Mouse (Mus musculus): ENCODE data around the gene Endod1.
A peak's percentile ranks its signal among the peaks of the same experiment; 100 is the strongest.
"Not testable (repeated sequence)": the region's sequence is repeated elsewhere in the genome, so short reads cannot be mapped to it uniquely, and the experiment has no call there.

The Endod1 gene

DNA sequence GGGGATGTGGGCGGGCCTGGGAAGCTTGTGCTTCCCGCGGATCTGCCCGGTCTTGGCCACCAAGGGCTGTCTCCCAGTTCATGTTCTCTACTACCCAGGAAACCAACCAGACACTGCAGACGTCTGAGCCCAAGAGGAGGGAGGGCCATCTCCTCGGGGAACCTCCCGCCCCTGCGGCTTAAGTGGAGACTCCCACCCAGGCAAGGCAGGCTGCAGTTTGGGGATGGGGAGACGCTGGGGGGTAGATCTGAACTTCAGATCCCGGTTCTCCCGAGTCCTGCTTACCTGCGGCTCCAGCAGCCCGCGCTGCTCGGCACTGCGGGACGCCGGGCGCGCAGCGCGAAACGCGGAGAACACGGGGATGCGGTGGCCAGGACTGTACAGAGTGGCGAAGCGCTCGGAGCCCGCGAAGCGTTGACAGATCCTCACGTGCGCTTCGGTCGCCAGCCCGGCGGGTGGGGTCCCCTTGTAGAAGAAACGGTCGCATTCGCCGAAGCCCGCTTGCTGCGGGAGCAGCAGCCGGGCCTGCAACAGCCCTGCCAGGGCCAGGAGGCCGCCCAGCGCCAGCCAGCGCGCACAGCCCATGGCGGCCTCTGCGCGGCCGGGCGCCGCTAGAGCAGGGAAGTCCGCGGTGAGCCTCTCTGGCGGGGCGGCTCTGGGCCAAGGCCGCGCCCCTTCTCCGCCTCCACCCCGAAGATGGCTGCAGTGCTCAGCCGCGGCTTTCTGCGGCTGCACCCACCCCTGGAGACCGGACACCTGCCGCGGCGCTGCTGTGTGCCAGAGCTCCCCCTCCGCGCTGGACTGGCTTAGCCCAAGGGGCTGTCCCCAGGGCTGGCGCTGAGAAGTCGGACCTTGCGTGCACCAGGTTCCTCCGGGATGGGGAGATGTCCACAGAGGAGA is 671 bp downstream of the Endod1 start:
- peak; percentile 90 to 96 for DNase-seq (ENCODE audit: inconsistent age in 2 of 2, low spot score in 1 of 2)

DNA sequence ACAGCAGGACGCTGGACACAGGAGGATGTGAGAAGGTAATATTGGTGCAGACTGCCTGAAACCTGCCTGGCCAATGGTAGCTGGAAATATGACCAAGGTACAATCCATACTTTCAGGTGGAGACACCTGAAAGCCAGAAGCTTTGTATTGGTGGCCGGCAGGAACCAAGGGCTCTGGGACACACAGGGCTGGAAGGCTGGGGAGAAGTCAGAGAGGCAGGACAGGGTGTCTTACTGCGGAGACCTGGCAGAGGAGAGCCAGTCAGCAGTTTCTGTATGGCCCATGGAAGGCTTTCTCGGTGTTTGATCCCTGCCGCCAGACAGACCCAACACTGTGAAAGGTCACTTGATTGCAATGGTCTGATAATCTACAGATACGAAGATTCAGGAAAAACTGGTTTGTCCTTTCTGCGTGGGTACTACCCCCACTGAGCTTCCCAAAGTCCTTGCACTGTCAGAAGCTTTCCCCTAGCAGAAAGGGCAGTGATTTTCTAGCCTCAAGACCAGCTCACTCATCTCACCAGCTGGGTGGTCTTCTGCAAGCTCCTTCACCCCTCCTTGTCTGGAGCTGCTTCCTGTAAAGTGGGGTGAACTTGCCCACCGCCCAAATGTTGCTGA is 1.4 kb downstream of the Endod1 start:
- DNase-seq (ENCODE audit: inconsistent age in 2 of 2, low spot score in 1 of 2): peak in 1 of 2 experiments; percentile 35

DNA sequence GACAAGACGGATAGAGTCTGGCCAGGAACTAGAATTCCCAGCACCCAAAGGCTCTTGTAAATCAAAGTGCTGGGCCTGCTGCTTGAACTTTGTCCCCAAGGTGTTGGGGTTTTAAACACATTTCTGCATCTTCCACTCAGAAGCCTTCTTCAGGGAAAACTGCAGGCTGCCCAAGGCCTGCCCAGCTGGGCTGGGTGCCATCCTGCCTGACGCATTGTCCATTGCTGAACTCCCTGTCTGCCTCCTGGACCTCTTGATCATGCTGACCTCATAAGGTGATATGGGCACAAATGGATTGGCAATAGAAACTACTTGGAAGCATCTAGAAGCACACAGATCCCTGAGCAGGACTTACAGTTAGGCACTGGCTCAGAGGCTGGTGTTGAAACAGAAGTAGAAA is 3.2 kb downstream of the Endod1 start:
- DNase-seq (ENCODE audit: inconsistent age in 2 of 2, low spot score in 1 of 2): peak in 1 of 2 experiments; percentile 62

DNA sequence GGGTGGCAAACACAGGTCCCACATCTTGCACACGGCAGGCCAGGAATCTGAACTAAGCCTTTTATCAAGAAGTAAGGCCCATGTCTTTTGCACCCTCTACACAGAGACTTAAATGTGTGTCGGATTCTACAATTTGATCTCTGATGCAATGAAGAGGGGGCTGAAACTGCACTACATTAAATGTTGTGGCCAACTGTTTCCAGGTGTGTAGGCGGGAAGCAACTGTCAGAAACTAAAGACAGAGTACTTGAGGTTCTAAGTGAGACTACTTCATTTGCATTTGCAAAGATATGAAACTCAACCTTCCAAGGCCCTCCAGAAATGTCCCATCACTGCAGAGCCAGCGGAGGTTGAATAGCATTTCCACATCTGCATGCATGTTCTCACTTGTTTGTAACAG is 5.2 kb downstream of the Endod1 start:
- no peak for DNase-seq (ENCODE audit: inconsistent age in 2 of 2, low spot score in 1 of 2)

GRCm38 (mm10) chr9:14372440-14372839 is 8.9 kb downstream of the Endod1 start:
- DNase-seq (ENCODE audit: inconsistent age in 2 of 2, low spot score in 1 of 2): no peak

DNA sequence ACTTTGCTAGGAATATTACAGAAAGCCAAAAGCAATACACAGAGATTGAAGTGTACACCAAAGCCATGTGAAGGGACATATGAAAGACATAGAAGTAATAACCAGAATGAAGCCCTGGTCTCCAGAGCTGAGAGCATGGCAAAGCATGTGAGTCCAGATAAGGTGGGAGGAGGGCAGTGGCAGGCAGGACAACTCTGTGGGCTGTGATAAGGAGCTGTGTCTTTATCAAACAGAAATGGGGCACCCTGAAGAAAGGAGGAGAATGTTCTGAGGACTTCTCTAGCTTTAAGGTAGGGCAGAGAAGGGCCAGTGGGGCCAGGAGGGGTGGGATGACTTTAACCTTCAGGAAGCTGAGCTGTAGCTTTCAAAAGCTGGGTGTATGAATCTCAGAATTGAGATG is 12.0 kb downstream of the Endod1 start:
- no peak for DNase-seq (ENCODE audit: inconsistent age in 2 of 2, low spot score in 1 of 2)

DNA sequence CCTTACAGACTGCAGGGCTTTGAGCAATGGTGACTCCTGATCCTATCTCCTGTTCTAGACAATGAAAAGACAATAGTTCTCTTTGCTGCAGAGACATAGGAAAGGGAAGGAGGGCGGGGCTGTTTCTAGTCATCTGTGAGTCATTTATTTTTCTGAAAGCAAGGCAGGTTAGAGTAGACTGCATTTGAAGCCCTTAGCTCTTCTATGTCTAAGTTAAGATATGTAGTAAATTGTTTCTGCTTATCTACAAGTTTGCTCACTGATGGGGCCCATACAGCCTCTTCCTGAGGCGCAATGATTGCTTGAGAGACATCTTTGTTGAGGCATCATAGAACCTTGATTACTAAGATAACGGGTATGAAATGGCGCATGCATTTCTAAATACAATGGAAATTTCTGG is 13.5 kb downstream of the Endod1 start:
- no peak for DNase-seq (ENCODE audit: inconsistent age in 2 of 2, low spot score in 1 of 2)

DNA sequence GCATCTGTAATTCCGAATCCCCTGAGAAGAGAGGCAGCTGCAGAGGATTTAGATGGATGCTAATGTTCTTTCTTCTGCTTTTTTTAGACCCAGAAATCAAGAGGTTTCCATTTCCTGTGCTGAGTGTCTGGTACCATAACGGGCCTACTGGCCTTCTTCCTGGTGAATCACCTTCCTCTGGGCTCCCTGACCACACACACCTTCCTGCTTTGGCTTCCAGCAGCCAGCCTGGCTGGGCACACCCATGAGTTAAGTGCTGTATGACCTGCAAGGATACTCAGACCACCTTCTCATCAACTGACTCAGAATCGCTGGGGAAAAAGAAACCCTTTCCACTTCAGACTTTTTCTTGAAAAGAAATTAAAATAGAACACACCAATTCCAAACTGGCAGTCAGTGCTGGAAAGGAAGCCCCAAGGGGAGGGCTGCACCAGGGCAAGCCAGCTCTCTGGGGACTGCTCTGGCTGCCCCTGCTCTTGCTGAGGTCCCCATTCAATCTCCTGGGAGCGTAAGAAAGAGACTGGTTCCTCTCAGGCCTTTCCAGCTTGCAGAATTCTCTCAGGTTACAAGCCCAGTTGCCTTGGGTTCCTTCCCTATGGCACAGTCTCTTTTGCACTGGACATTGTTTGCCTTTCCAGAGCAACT is 15.7 kb downstream of the Endod1 start:
- peak in 1 of 2 experiments; percentile 43 for DNase-seq (ENCODE audit: inconsistent age in 2 of 2, low spot score in 1 of 2)

GRCm38 (mm10) chr9:14364719-14365118 is 16.6 kb downstream of the Endod1 start:
- no peak for DNase-seq (ENCODE audit: inconsistent age in 2 of 2, low spot score in 1 of 2)

GRCm38 (mm10) chr9:14363540-14363939 is 17.8 kb downstream of the Endod1 start:
- DNase-seq (ENCODE audit: inconsistent age in 2 of 2, low spot score in 1 of 2): no peak

DNA sequence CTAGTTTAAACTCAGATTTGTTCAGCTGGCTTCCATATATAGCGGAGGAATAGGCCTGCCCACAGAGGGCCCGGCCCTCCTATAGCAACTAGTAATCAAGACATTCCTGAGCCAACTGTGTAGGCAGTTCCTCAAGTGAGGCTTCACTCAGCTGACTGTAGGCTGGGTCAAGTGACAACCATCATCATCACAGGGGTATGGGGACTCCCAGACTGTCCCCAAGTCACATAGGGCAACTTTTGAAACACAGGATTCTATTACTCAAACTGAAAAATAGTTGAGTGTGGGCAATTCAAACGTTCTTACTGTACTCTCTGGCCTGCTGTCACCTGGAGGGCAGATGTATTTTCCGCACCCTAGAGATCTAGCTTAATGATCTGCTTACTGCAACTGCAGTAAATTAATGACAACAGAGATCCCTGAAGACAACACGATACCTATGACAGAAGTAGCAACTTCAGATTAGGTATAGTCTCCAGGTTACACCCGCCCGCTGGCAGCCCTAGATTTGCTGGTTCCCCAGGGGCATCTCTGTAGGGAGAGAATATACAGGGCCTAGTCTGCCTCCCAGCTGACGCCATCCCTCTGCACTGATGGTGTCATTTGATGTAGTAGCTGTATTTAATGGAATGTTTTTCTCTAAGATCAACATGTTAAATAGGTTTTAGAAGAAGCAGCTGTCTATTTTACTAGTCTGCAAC is 19.1 kb downstream of the Endod1 start:
- no peak for DNase-seq (ENCODE audit: inconsistent age in 2 of 2, low spot score in 1 of 2)

DNA sequence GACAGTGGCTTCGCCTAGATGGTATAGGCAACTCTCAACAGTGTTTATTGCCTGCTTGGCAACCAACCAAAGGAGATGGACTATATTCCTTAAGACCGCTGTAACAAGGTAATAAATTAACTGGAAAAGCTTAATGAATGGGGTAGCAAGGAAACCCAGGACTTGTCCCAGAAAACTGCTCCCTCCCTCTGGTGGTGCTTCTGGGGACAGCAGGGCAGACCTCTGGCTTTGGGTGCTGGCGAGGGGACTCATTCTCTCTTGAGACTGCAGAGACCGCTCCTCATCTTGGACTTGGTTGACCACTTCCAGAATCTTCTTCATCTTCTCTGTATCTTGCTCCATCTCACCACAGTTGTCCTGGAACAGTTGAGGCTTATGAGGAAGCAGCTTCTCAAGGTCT is 24.3 kb downstream of the Endod1 start:
- no peak for DNase-seq (ENCODE audit: inconsistent age in 2 of 2, low spot score in 1 of 2)

DNA sequence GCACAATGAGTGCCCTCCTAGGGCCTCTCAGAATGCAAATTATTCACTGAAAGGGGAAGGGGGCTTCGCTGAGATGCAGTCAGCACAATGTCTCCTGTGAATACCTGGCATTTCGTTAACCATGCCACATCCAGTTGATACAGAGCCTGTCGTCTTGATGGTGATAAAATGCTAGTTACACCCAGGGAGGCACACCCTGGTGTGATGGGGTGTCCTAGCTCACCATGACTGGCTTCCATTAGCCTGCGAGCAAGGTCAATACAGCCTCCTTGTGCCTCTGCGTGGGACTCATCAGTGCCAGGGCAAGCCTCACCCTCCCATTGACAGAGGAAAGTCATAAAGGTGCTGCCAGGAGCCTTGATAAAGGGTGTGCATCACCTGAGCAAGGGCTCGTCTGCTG is 26.5 kb downstream of the Endod1 start:
- no peak for DNase-seq (ENCODE audit: inconsistent age in 2 of 2, low spot score in 1 of 2)

GRCm38 (mm10) chr9:14352337-14352736 is 29.0 kb downstream of the Endod1 start:
- DNase-seq (ENCODE audit: inconsistent age in 2 of 2, low spot score in 1 of 2): no peak

DNA sequence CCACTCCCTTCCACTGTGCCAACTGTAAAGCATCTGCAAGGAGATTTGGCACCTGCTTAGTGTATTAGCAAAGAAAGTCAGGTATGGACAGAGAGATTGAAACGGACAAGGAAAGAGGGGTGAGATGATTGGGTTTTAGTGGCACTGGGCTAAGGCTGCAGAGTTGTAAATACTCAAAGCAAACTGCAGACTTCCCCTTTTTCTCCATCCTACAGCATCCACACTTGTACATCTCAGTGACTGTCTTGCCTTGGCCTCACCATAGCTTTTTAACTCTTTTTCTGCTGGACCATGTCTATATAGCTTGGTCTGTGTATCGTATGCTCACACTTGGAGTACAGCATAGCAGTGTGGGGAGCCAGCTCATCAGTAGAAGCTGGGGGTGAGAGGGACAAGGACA is 30.5 kb downstream of the Endod1 start:
- DNase-seq (ENCODE audit: inconsistent age in 2 of 2, low spot score in 1 of 2): no peak

DNA sequence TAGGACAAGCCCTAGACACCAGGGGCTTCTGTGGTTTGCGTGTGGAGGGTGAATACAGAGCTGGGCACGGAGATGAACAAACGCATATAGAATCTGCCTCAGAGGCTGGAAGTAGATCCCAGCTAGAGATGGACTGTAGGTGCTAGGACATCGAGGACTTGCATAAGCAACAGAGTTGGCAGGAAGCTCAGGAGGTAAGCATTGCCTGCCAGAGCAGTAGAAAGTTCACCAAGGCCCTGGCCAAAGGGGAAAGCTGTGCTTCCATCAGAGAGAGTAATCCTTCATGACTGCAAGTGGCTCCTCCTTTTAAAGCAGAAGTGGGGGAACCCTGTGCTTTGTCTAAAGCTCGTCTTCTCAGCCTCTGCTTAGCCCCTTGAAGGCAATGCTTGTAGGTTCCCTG is 31.9 kb downstream of the Endod1 start:
- DNase-seq (ENCODE audit: inconsistent age in 2 of 2, low spot score in 1 of 2): peak in 1 of 2 experiments; percentile 39

DNA sequence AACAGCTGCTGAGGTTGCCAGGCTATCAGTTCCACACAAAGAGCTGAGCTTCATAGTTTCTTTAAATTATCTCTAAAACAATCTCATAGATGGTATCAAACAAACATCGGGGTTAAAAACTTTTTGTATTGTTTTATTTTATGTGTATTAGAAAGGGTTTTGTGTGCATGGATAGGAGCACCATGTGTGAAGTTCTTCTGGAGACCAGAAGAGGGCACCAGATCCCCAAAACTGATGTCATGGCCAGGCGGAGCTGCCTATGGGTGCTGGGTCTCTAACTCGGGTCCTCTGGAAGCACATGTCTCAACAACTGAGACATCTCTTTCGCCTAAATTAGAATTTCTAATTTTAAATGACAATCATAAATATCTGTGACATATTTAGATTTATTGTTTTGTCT is 32.9 kb downstream of the Endod1 start:
- peak in 1 of 2 experiments; percentile 62 for DNase-seq (ENCODE audit: inconsistent age in 2 of 2, low spot score in 1 of 2)

DNA sequence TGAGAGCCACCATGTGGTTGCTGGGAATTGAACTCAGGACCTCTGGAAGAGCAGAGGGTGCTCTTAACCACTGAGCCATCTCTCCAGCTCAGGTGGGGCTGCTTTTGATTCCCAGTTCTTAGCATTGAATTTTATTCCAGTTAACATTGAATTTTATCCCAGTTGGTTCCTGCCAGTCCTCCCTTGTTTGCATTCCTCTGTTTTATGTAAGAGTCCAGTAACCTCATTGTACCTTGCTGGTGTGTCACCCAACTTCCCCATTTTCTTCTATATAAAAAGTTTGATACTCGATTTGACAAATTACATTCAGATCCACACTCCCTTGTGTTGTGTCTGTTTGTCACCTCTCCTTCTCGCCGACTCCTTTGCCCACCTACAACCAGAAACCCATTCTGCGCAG is 35.4 kb downstream of the Endod1 start:
- not testable (repeated sequence) for DNase-seq (ENCODE audit: inconsistent age in 2 of 2, low spot score in 1 of 2)

- peak; percentile 55 to 88 for DNase-seq (ENCODE audit: inconsistent age in 2 of 2, low spot score in 1 of 2)
Observed at GRCm38 (mm10) chr9:14342041-14342668, 39.2 kb downstream of the Endod1 start.

DNA sequence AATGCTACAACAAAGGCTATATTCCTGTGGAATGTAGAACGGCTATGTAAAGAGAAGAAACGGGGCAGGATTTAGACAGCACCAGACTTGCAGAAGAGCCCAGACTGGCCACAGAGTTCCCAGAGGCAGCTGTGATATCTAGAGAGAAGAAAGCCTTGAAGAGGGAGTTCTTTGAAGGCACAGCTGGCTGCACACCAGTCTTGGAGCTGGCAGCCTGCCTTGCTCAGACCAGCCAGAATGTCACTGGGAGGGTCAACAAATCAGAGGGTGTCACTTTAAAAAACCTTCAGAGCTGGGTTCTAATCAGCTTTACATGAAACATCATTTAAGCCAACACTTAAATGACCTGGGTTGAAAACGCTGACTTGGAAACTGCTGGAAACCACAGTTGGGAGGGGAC is 42.6 kb downstream of the Endod1 start:
- peak; percentile 53 to 74 for DNase-seq (ENCODE audit: inconsistent age in 2 of 2, low spot score in 1 of 2)

GRCm38 (mm10) chr9:14336901-14337300 is 44.4 kb downstream of the Endod1 start:
- no peak for DNase-seq (ENCODE audit: inconsistent age in 2 of 2, low spot score in 1 of 2)
